Mouse (Mus musculus) lung, adult 2 months (tissue): ENCODE measurements at regions not wholly inside any gene's neighbourhood (a gene's known extent, or its start where the extent isn't known, plus 50 kb on each side); places are given as distances from the start of the nearest gene placed in this dataset.

Experiments
- CTCF ChIP-seq: fragments of 200-500 bp; IDR thresholded peaks from 2 replicates; pipeline ENCODE4 v1.5.1; 2011; ENCODE audit warnings: mild to moderate bottlenecking, low read length, control low read depth; ENCODE audit not compliant: insufficient read depth
- POLR2A ChIP-seq: fragments of 200-500 bp; IDR thresholded peaks from 2 replicates; pipeline ENCODE4 v1.6.1; 2011; ENCODE audit warnings: low read depth, mild to moderate bottlenecking, control low read depth, low read length, borderline replicate concordance; ENCODE audit errors: extremely low read depth

DNA sequence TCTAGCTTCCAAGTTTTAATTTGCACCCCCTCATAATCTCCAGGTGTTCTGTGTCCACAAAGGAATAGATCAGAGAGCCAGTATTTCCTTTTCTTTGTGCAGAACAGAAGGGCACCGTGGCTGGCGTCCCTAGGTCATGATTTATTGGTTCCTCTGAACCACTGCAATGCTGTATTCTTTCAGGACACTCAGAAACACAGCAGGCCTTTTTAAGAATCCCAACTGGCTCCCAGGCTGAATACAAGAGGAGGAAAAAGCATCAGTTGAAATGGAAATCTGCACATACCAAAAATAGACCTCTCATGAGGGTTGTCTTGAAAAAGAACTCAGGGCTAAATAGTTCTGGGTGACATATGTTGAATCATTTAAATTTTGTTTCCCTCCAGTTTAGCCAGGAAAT lies 452.4 kb downstream of the Btbd3 start:
- no peak for TF ChIP-seq POLR2A
- TF ChIP-seq CTCF: no peak
